Mouse (Mus musculus) midbrain, embryonic 14.5 days (tissue): ENCODE results near the gene Cdh23. TPM values are rescaled to one million over a fixed set of nuclear protein-coding genes. Genes with fewer than 3 reads are reported as not detected.

Experiments
- ATAC-seq: fragments of 200-750 bp; cut with Nextera tagmentation; 2 replicates; pipeline ENCODE4 v1.8.0; 2017; ENCODE audit warnings: moderate number of reproducible peaks, moderate library complexity; ENCODE audit not compliant: low FRiP score, low TSS enrichment
- DNase-seq: peaks from one replicate; pipeline ENCODE4 v3.0.0-alpha.2; 2015
- H3K27ac ChIP-seq: fragments of 300-500 bp; sonication (generic); replicated peaks from 2 replicates; pipeline ENCODE4 v1.5.1; 2014; ENCODE audit warnings: mild to moderate bottlenecking, low read depth, low read length, moderate library complexity
- H3K27me3 ChIP-seq: fragments of 300-500 bp; sonication (generic); 2 replicates; pipeline ENCODE4 v1.6.1; 2014; ENCODE audit warnings: low read length, control low read depth, mixed read lengths; ENCODE audit not compliant: control insufficient read depth, insufficient read depth
- H3K36me3 ChIP-seq: fragments of 300-500 bp; sonication (generic); 2 replicates; pipeline ENCODE4 v1.6.1; 2014; ENCODE audit warnings: low read length, control low read depth; ENCODE audit not compliant: control insufficient read depth, insufficient read depth
- H3K4me1 ChIP-seq: fragments of 300-500 bp; sonication (generic); 2 replicates; pipeline ENCODE4 v1.6.1; 2014; ENCODE audit warnings: mild to moderate bottlenecking, antibody characterized with exemption, low read length, control low read depth; ENCODE audit not compliant: control insufficient read depth, insufficient read depth
- H3K4me2 ChIP-seq: fragments of 300-500 bp; sonication (generic); 2 replicates; pipeline ENCODE4 v1.6.1; 2014; ENCODE audit warnings: mild to moderate bottlenecking, low read length, moderate library complexity
- H3K4me3 ChIP-seq: fragments of 300-500 bp; sonication (generic); replicated peaks from 2 replicates; pipeline ENCODE4 v1.5.1; 2014; ENCODE audit warnings: low read depth, low read length
- H3K9ac ChIP-seq: fragments of 300-500 bp; sonication (generic); replicated peaks from 2 replicates; pipeline ENCODE4 v1.6.1; 2014; ENCODE audit warnings: mild to moderate bottlenecking, low read length, moderate library complexity
- H3K9me3 ChIP-seq: fragments of 300-500 bp; sonication (generic); 2 replicates; pipeline ENCODE4 v1.6.1; 2016; ENCODE audit warnings: low read length, control low read depth, mixed read lengths; ENCODE audit not compliant: control insufficient read depth
- WGBS: fragments of 180-500 bp; shearing (Covaris S2); extraction: QIAGEN DNeasy Blood & Tissue Kit; methylation state at CpG from one replicate; pipeline ENCODE4 v1.1.7; 2014; 5-methylcytosine and 5-hydroxymethylcytosine counted together
- polyA plus RNA-seq: library from polyadenylated mRNA; unstranded; fragments of >200 nt; fragmentation: Nextera tagmentation; extraction: Ambion mirVana; gene quantifications from 2 replicates; pipeline ENCODE4 v1.2.1, GENCODE M21; 2014

Cdh23 gene
- polyA plus RNA-seq, 1 experiment from 2014 or later, result 5.0 TPM

DNA sequence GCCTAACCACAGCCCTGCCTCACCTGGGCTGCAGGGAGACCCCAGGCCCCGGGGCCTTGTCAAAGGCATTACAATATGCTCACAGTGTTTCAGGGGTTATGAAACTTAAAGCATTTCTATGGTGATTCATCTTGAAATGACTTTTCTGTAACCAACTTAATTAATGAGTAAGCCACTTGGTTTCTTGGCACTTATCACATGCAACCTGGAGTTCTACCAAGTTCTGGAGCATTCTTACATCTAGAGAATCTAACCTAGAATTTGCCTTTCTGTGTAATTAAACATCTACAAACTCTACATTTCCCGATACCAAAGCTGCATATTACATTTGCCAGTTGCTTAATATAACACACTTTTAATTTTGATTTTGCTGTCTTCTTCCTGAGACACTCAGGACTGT lies 279.2 kb downstream of the Cdh23 start:
- no peak overlapping the region for H3K9ac ChIP-seq
- H3K9me3 ChIP-seq, result no peaks in the 10 kb centered on the region
- no peak overlapping the region for H3K27ac ChIP-seq
- 87% methylated on average over 2 of the region's 2 CpGs for WGBS
- no peaks in the 10 kb centered on the region for H3K36me3 ChIP-seq
- H3K4me2 ChIP-seq, result no peak overlapping the region
- DNase-seq, result no peak
- ATAC-seq, result no peak
- no peak overlapping the region for H3K4me3 ChIP-seq
- H3K27me3 ChIP-seq, result no peaks in the 10 kb centered on the region
- no peaks in the 10 kb centered on the region for H3K4me1 ChIP-seq

DNA sequence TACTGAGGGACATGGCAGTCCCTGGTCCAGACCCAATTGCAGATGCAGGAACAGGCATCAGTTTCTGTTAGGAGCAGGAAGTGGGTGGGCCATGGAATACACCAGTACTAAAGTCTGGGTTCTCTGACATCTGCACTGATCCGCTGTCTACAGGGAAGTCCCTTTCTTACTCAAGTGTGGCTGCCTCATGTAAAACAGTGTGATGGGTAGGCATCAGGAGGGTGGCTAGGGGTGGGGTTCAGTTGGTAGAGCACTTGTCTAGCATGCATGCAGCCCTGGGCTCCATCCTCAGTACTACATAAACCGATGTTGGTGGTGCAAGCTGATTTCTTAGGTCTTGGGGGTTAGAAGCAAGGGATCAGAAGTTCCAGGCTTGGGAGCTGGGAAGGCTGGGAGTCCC lies 282.5 kb downstream of the Cdh23 start:
- Histone ChIP-seq H3K9ac (no peak overlapping the region), H3K27me3 (no peaks in the 10 kb centered on the region), H3K4me2 (no peak overlapping the region), H3K4me3 (no peak overlapping the region), H3K4me1 (no peaks in the 10 kb centered on the region), H3K36me3 (no peaks in the 10 kb centered on the region), H3K27ac (no peak overlapping the region), H3K9me3 (no peaks in the 10 kb centered on the region)
- no peak for DNase-seq
- WGBS, result 82% methylated on average over 2 of the region's 2 CpGs
- no peak for ATAC-seq

DNA sequence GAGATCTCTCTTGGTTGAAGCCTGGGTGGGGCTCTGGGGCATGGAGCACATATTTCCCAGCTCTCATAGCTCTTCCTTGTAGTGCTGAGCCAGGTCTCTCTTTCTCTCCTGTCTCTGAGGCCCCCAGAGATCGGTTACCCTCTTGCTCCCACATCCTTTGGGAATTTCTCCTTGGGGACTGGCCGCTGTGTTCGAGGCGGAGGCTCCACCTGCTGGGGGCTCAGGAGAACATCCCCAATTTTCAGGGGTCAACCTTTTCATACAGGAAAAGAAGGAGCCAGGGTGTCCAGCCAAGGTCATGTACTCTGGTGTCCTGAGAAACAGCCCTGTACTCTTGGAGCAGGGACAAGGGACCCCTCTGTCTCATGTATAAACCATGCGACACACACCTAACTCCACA lies 284.5 kb downstream of the Cdh23 start:
- Histone ChIP-seq H3K27ac (no peak overlapping the region), H3K27me3 (no peaks in the 10 kb centered on the region), H3K4me1 (no peaks in the 10 kb centered on the region), H3K36me3 (no peaks in the 10 kb centered on the region), H3K9ac (no peak overlapping the region), H3K4me3 (no peak overlapping the region), H3K4me2 (no peak overlapping the region), H3K9me3 (no peaks in the 10 kb centered on the region)
- 29% methylated on average over 5 of the region's 5 CpGs for WGBS
- DNase-seq, result peak; percentile 67
- ATAC-seq, result no peak

DNA sequence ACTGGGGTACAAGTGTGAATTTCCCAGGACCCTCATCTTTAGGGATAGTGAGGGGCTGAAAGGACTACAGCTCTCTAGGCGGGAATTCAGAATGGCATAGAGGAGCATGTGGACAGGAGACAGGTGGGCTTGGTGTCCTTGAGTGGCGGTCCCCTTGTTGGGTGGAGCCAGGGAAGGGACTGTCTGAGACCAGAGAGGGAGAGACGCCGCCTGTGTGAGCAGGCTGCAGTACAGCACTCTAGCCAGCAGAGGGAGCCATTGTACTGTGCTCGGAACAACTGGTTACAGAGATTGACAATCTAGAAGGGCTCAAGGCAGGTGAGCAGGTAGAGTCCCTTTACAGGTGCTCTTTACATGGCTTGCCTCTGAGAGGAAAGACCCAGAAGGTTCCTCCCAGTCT lies 288.5 kb downstream of the Cdh23 start:
- DNase-seq (peak; percentile 86), ATAC-seq (peak; percentile 15; the same call in 1 of the 2 replicates)
- Histone ChIP-seq H3K27me3 (no peaks in the 10 kb centered on the region), H3K4me2 (no peak overlapping the region), H3K9me3 (no peaks in the 10 kb centered on the region), H3K4me3 (no peak overlapping the region), H3K4me1 (no peaks in the 10 kb centered on the region), H3K9ac (no peak overlapping the region), H3K36me3 (no peaks in the 10 kb centered on the region), H3K27ac (no peak overlapping the region)
- WGBS, result 6% methylated on average over 5 of the region's 5 CpGs

DNA sequence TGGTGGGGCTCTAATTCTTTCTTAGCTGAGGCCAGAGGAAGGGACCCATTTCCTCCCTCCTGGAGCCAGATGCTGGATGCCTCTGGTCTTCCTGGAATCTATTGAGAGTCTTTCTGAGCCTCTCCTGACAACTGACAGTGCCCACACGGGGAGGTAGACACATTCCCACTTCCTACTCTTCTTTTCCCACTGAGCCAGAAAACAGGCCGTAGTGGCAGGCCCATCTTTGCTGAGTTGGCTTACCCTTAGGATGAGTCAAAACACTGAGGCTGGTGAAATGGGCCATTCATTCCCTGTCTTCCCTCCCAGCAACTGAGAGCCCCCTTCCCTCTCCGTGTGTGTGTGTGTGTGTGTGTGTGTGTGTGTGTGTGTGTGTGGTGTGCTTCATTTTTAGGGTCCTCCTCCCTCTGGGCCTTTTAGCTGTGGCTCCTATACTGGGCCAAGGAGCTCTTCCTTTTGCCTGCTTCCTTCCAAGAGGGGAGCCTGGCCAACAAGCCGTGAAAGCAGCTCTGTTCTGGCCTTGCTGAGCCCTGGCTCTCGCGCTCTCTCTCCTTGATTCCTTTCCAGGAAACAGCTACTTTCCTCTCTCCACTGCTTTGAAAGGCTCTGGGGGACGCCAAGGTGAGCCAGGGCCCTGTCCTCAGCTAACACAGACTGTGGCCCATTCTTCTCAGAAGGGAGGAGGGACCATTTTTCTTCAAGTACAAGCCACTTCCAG lies 290.7 kb downstream of the Cdh23 start:
- Histone ChIP-seq H3K4me3 (no peak overlapping the region), H3K4me2 (no peak overlapping the region), H3K4me1 (no peaks in the 10 kb centered on the region), H3K9me3 (no peaks in the 10 kb centered on the region), H3K27me3 (no peaks in the 10 kb centered on the region), H3K27ac (no peak overlapping the region), H3K9ac (no peak overlapping the region), H3K36me3 (no peaks in the 10 kb centered on the region)
- DNase-seq, result no peak
- ATAC-seq, result no peak
- WGBS, result 62% methylated on average over 7 of the region's 7 CpGs

DNA sequence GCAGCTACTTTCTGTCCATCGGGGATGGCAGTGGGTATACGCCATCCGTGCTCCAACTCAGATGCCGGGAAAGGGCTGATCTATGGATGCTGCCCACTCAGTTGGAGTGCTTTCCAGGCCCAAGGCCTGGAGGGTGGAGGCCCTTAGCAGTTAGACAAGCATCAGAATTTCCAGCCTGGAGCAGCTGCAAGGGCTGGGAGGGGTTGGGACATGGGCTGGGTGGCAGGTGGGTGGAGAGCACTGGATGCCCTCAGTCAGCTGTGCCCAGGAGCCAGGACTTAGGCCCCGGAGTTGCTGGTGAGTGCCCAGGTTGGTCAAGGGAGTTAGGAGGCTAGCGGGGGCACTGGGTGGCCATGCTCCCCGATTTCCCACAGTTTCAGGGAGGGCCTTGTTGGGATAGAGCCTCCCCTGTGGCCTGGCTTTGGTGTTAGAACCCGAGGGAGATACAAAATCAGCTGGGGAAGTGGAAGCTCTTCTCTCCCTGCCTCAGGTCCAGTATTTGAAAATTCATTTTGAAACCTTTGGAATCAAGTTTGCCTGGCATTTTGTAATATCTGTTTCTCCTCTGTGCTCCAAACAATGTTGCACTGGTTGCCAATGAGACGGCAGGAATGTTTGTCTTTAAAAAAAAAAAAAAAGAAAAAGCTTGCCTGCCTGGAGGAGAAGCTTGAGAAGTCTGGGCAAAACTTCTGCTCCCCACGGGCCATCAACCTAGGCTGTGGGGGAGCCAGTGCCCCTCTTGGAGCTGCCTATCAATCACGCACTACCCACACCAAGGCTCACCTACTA lies 295.6 kb downstream of the Cdh23 start:
- no peak overlapping the region for H3K4me2 ChIP-seq
- WGBS, result 76% methylated on average over 11 of the region's 11 CpGs
- ATAC-seq (no peak), DNase-seq (no peak)
- H3K4me1 ChIP-seq, result peaks cover 3% of the 10 kb centered on the region; the same call in 1 of the 2 replicates
- H3K27me3 ChIP-seq, result no peaks in the 10 kb centered on the region
- no peaks in the 10 kb centered on the region for H3K36me3 ChIP-seq
- H3K9ac ChIP-seq, result no peak overlapping the region
- H3K9me3 ChIP-seq, result no peaks in the 10 kb centered on the region
- H3K4me3 ChIP-seq, result no peak overlapping the region
- no peak overlapping the region; the same call in 1 of the 2 replicates for H3K27ac ChIP-seq

DNA sequence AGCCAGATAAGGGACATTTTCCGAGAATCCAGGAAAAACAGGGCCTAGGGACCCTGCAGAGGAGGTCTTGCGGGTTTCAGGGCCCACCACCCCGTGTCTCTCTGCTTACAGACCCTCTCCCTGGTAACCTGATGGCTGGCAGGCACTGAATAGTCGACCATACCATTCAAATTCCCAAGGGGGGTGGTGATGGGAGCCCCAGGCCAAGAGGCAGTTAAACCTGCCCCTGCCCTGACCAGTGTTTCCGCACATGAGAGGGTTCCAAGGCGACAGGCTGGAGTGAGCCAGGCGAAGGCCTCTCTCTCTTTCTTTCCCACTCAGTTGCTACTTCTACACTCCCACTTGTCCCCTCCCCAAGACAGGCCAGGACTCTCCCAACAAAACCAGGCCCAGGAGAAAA lies 296.8 kb downstream of the Cdh23 start, which contains the start of gene Gm17455:
TSS of gene Gm17455 (plus strand) at position 278 of the 400 bp plus-strand sequence.
- DNase-seq, result peak; percentile 36
- Histone ChIP-seq H3K27ac (no peak within 1 kb of the TSS; the same call in 1 of the 2 replicates), H3K4me3 (no peak within 1 kb of the TSS), H3K27me3 (no peaks in the 10 kb centered on the region), H3K9ac (0 out of 2 replicates have a peak within 1 kb of the TSS, but pooled peaks have one; percentile 6), H3K4me2 (no peak within 1 kb of the TSS), H3K9me3 (no peaks in the 10 kb centered on the region), H3K36me3 (no peaks in the 10 kb centered on the region), H3K4me1 (peaks cover 3% of the 10 kb centered on the region; the same call in 1 of the 2 replicates)
- 32% methylated on average over 7 of the region's 7 CpGs for WGBS
- ATAC-seq, result no peak

DNA sequence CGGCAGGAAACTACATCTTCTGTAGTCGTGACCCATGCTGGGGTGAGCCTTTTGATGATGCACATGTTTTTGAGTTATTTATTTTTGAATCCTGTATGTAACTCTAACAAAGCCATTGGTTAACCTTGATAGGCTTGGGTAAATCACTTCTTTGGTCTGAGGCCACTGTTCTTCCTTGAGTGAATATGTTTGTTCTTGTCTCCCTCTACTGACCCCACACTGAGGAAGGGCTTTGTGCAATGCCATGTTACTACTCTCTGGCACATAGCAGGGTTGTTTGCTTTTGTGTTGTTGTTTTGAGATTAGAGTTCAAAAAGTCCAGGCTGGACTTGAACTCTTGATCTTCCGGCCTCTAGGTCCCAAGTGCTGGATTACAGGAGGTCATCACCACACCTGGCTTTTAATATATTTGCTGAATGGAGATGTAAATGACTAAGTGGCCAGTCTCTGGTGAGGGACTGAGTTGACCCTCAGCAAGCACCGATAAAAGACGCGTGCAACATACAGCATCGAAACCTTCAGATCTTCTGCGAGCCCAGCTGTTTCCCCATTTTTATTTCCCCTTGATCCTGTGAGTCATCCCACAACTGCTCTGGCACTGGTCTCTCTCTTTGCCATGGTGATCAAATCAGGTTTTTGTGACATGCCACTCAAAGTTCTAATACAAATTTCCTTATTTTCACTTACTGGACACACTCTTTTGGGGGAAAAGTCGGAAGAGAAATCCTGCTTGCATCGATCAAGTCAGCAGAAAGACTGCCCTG lies 298.1 kb downstream of the Cdh23 start:
- H3K4me1 ChIP-seq, result peaks cover 3% of the 10 kb centered on the region; the same call in 1 of the 2 replicates
- no peaks in the 10 kb centered on the region for H3K36me3 ChIP-seq
- H3K27me3 ChIP-seq, result no peaks in the 10 kb centered on the region
- ATAC-seq, result no peak
- no peaks in the 10 kb centered on the region for H3K9me3 ChIP-seq
- H3K27ac ChIP-seq, result no peak overlapping the region
- WGBS, result 90% methylated on average over 10 of the region's 10 CpGs
- H3K4me3 ChIP-seq, result no peak overlapping the region
- H3K9ac ChIP-seq, result no peak overlapping the region
- DNase-seq, result no peak
- H3K4me2 ChIP-seq, result no peak overlapping the region
